Mouse (Mus musculus): ENCODE measurements at regions not wholly inside any gene's neighbourhood (a gene's known extent, or its start where the extent isn't known, plus 50 kb on each side); places are given as distances from the start of the nearest gene placed in this dataset.
A peak's percentile ranks its signal among the peaks of the same experiment; 100 is the strongest.

DNA sequence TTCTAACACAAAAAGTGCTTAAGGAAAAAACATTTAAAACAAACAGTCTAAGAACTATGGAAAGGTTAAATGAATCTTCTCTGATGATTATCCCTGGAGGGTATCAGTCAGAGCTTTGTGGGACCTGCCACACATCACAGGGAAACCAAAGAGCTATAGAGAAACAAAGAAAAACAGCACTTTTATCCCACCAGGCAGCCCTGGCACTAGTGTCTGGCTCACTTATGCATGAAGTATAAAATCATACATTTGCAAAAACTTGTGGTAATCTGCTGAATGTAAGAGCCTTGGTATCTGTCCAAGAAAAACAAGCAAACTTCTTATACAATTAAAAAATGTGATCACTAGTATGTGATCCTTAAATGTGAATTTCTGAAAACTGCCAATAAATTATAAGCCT lies 972.4 kb upstream of the Ctnnd2 start:
- DNase-seq (ENCODE audit: low read depth, low spot score): no peak

DNA sequence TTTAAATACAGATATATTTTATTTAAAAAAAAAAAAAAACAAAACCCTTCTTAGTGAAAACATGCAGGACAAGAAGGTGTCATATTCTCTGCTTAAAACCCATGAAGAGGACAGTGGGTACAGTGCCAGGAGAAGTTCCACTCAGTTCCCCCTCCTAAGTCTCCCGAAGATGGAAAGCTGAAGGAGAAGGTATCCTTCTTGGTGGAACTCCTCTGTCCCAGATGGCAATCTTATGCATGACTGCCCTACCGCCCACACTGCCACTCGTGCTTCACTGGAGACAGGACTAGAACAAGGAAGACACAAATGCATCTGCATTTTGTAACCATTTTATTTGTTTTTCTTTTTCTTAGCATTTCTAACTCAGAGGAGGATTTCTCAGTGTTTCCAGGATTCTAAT lies 948.7 kb upstream of the Ctnnd2 start:
- DNase-seq (ENCODE audit: low read depth, low spot score): no peak

DNA sequence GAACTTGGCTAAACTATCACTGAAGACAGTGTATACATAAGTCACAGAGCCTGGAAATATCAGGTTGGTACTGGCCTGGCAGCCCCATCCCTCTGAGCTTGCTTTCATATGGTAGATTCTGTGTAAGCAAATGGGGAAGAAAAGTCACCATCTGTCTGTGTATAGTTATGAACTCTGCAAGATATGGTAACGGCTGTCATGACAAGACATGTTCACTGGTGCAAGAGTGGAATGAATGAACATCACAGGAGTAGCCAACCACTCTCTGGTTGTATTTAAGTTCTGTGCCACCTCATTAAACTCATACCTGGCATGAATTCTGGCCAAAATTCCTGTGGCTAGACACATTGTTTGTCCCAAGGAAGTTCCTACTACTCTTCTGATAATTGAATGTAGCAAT lies 945.5 kb upstream of the Ctnnd2 start:
- DNase-seq (ENCODE audit: low read depth, low spot score): no peak

DNA sequence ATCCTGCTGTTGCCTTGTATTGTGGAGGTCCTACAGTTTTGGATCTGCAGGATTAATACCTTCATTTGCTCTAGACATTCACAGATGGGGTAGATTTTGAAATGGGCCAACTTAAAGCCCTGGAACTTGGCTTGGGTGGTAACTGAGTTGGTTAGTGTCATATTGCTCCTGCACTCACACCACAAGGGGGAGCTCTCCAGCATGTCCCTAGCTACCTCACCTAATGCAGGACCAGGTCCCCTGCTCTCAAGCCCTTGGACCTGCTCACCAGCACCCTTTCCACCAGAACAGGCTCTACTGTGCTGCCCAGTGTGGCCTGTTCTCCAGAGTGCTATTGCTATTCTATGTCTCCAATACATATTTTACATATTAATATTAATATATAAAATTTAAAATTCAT lies 937.8 kb upstream of the Ctnnd2 start:
- DNase-seq (ENCODE audit: low read depth, low spot score): peak; percentile 1

DNA sequence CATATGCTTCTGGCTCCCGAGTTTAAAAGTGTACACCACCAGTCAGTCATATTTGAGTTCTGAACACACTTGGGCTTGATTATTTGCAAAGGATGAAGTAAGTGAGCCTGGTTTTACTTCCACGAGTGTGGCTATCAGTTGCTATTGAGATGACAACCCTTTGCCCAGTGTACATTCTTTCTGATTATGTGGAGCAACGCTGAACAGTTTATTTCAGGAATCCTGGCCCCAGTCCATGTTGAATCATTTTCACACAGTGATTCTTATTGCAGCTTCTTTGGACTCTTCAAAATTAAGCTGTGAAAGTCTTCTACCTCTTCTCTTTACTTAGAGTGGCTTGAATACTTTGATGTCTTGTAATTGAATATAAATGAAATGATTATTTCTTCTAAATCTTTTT lies 917.2 kb upstream of the Ctnnd2 start:
- DNase-seq (ENCODE audit: low read depth, low spot score): no peak

DNA sequence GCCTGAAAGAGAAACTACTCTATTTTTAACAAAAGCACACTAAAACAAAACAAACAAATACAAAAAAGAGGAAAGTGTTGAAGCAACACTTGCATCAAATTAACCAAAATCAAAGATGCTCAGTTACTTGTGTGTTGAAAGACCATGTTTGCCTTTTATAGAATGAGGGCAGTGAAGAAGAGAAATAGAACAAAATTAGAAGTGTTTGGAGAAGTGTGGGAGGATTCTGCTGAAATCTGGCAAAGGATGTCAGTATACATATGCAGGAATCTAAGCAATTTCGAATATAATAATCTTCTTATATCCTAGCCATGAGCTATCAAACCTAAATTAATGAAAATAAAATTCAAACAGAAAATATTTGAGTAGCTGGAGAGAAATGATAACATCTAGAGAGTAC lies 905.6 kb upstream of the Ctnnd2 start:
- no peak for DNase-seq (ENCODE audit: low read depth, low spot score)

DNA sequence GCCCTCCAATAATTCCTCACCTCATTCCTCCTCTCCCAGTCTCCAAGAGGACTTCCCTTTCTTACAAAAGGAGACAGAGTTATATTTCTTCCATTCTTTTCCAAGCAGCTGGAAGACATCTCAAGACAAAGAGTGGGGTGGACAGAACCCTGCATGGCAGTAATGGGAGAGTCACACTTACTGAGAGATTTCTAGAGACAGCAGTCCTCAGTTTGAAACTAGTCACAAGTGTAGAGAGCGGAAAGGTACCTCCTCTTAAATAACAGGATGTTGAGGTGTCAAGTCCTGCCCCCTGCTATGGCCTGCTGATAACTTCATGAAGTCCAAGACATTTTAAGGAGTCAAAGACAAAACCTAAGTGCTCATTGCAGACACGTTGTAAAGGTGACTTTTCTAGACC lies 875.9 kb upstream of the Ctnnd2 start:
- DNase-seq (ENCODE audit: low read depth, low spot score): no peak
